Mouse (Mus musculus): ENCODE data around the gene Nhsl1.

The Nhsl1 gene

DNA sequence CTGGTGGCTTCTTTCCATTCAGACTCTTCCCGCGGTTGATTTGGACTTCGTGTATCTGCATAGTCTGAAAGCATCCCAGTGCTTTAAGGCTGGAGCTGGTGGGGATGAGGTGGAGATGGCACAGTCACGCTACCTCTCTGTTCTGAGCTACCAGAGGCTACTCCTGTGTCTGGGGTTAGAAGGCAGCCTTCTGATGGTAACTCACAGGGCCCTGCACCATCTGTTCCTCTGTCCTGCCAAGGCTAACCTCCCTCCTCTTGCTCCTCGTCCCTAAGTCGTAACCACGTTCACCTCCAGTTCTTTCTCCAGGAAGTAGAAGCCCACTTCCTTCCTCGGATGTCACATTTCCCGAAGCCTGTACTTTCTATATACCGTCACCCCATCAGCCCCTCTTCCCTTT, 171.2 kb downstream of the Nhsl1 start:
- DNase-seq (ENCODE audit: low read depth) = no peak

DNA sequence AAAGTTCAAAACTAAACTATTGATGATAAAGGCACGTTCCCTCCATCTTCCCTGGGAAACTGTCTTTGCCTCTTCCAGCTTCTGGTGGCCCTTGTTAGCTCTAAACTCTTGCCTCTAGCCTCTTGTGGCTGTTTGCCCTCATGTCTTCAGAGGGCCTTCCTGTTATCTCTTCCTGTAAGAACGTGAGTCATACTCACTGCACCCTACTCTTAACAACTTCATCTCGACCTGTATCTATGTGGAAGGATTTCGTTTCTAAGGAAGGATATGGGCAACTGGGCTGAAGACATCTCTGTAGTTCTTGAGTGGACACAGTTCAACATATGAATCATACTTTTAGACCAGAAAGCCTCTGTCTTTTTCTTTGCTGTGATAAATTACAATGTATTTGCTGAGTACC, 173.2 kb downstream of the Nhsl1 start:
- DNase-seq (ENCODE audit: low read depth) = no peak

DNA sequence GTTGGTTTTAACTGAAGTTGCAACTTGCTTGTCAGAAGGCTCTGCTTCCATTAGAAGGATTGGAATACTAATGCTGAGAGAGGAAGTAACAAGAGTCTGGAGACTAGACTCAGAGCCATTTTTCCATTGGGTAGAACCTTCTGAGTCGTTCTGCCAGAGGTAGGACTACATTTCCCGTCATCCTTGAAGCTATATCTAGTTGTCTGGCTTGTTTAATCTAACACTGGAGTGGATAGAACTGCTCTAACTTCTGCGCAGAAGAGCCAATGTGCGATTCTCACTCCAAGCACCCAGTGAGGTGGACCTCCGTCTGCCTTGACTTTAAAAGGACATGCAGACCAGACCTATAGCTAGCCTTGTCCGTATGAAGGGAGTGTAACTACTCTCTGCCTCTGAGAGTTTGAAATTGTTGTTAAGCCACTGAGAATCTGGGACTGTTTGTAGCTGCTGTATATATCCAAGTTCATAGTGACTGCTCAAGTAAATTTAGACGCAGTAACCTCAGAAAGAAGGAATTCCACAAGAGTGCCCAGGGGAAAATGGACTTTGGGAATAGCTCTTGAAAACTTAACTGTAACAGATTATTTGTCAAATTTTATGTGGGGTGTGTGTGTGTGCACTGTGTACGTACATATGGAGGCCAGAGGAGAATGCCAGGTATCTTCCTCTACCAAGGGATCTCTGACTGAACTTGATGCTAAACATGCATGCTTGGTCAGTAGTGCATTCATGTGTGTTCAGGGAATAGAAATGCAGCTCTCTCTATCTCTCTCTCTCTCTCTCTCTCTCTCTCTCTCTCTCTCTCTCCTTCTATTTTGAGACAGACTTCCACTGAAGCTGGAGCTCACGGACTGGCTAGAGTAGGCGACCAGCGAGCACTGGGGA, 174.5 kb downstream of the Nhsl1 start:
- DNase-seq (ENCODE audit: low read depth) = no peak

DNA sequence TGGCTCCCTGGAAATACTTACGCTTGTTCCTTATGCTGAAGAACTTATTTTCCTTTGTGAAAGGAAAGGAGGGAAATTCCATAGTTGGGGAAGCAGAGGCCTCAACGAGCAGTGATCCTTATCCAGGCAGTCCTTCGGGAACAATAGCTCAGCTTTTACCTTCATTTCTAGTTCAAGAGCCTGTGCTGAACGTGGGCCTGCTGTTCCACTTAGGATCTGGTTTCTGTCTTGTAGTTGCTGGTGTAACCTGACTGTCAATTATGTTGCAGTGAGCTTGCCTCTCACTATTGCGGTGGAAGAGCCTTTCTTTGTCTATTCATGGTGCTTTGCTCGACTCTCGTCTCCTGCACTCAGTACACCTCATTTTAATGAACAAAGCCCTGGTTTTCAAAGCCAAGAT, 175.5 kb downstream of the Nhsl1 start:
- DNase-seq (ENCODE audit: low read depth) = no peak

DNA sequence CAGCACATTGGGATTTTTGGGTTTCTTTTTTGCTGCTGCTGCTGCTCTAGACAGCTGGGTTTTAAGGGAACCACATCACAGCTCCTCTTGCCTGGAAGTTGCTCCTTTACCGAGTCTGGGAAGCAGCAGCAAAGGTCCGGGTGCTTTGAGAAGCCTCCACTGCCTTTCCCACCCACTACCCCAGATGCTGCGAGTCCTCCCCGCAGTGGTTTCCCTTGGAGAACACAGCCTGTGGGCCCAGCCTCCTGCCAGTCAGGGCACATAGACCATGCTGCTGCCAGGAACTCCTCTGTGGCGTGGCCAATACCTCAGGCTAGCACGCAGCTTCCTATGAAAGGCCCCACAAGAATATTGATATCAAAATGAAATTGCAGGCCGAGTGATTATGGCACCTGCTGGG, 178.3 kb downstream of the Nhsl1 start:
- no peak for DNase-seq (ENCODE audit: low read depth)

DNA sequence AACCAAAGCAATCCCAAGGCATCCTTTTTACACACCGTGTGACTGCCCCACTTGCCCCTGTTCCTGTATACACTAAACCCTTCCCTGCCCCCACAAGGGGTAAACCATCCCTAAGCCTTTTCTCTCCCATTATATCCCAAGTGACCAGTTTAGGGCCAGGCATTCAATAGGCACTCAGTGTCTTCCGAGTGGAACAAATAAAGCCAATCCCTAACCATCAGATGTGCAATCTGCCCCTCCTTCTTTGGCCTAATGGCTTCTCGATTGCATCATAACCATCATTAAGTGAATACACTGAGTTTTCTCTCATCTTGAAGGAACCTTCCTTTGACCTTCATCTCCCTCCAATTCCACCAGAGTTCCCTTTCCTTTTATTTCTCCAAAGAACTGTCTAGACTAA, 183.2 kb downstream of the Nhsl1 start:
- DNase-seq (ENCODE audit: low read depth) = no peak

DNA sequence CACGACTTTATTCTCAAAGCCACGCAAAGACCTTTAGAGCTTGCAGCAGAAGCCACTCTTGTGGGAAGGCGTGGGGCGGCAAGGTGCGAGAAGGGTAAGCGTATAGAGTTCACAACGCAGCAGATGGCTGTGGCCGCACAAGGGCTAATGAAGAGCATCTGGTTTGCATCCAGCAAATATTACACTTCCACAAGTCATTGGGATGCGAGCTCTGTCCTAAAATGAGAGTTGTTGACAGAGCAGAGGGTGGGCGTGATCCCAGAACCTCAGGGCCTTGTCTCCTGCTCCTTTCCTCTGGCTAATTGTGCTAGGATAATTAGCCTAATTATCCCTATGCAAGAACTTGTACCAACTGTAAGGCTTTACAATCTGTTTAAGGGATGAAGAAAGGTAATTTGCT, 186.9 kb downstream of the Nhsl1 start:
- DNase-seq (ENCODE audit: low read depth) = no peak

DNA sequence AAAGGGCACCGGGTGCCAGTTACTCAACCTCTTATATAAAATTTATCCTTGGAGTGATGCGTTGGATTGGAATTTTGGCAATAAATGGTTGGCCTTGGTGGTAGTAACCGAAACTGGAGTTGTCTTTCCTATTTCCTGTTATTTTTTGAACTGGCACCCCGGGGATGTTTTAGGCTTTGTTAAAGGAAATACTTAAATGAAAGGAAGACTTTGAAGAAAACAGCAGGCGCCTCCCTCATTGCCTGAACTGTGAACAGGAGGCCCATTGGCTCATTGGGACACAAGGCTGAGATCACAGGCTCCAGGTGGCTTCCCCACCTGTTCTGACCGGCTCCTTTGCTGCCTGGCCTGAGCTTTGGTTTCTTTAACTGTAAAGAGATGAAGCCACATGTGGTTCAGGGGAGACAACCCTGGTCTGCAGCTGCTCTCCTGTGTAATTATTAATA, 187.7 kb downstream of the Nhsl1 start:
- DNase-seq (ENCODE audit: low read depth) = no peak

DNA sequence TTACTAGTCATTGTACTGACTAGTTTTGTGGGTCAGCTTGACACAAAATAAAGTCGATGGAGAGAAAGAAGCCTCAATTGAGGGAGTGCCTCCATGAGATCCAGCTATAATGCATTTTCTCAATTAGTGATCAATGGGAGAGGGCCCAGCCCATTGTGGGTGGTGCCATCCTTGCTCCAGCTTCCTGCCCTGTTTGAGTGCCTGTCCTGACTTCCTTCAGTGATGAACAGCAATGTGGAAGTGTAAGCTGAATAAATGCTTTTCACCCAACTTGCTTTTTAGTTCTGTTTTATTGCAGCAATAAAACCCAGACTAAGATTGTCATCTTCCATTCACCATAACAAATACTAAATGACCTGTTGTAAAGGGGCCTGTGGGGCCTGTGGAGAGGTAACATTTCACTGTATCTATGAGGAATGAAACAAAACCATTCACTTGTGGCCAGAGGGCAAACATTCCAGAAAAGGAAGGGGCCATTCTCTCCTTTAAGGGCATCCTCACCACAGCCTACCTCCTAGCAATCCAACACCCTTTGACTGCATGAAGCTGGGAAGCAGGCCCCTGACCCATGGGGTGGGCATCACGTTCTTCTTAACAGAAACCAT, 189.2 kb downstream of the Nhsl1 start:
- DNase-seq (ENCODE audit: low read depth) = no peak

DNA sequence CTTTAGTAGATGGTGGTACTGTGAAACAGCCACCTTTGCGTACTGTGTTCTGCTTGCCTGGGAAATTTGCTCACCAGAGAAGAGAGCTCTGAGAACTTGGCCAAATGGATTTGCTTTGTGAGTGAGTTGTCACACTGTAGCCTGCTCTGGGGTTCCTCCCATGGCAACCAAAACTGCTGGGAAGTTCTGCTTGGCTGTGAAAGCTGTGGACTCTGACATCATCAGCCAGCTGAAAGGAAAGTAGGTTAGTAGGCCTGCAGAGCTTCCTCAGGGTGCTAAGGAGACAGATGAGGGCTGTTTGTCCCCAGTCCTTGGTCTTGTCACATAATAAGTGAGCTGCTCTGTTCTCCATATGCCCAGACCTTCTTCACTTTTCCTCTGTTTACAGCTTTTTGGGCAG, 189.8 kb downstream of the Nhsl1 start:
- no peak for DNase-seq (ENCODE audit: low read depth)

DNA sequence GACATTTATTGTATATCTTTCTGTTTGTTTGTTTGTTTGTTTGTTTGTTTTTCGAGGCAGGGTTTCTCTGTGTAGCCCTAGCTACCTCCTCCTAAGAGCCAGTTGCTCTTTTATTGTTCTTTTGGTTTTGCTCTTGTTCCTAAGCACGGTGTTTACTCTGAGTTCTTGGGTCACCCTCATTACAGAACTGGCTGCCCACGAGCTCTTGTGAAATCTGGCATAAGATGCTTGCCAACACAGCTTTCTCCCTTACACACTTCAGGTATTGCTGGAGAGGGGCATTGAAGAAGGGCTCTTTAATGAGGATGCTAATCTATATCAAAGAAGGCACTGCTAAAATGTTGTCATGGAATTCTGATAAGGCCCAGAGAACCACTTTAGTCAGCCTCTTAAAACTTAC, 191.9 kb downstream of the Nhsl1 start:
- no peak for DNase-seq (ENCODE audit: low read depth)

DNA sequence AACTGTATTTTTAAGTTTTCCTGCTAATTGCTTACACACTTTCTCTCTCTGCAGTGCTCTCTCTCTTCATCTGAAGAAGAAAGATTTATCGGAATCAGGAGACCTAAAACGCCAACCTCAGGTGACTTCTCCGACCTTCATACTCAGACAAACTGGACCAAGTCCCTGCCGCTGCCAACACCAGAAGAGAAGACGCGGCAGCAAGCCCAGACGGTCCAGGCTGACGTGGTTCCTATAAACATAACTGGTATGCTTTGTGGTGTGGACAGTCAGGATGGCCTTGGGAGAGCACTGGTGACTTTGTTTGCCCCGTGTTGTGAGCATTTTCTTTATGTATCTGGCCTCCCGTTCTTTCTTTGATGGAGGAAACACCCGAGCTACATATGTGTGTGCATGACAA, 192.7 kb downstream of the Nhsl1 start:
- DNase-seq (ENCODE audit: low read depth) = no peak

DNA sequence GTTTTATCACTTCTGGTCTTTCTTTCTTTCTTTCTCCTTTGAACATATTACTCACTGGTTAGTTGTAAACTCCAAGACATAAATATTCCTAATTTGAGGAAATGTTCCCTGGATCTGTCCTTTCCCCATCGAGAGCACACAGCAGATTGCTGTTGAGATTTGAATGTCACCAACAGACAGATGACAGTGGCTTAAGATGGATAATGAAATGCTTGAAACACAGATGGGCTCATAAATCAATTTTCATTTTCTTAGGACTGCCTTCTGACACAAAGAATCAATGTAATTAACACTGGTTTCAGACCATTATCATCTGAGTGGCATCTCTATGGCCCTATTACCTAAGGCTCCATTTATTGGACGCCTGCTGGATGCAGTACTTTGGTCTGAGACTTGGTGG, 203.8 kb downstream of the Nhsl1 start:
- no peak for DNase-seq (ENCODE audit: low read depth)

DNA sequence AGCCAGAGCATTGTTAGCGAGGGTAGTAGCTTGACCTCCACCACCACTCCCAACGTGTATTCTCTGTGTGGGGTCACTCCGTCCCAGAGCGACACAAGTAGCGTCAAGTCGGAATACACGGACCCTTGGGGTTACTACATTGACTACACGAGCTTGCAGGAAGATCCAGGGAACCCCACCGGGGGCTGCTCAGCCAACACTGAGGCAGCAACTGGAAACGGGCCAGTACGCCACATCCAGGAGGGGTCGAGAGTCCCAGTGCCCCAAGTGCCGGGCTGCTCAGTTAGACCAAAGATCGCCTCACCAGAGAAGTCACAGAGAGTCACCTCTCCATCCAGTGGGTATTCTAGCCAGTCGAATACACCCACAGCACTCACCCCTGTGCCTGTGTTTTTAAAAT, 206.5 kb downstream of the Nhsl1 start:
- DNase-seq (ENCODE audit: low read depth) = no peak

DNA sequence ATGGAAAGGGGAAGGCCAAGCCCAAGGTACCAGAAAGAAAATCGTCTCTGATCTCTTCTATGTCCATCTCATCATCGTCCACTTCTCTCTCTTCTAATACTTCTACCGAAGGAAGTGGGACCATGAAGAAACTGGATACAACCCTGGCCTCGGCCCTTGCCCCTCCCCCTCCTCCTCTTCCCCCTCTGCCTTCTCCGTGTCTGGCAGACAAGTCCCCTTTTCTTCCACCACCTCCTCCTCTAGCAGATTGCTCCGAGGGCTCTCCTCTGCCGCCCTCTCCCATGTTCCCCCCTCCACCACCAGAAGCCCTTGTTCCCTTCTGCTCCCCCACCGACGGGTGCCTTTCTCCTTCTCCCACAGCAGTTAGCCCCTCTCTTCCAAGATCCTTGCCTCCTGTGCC, 206.9 kb downstream of the Nhsl1 start:
- no peak for DNase-seq (ENCODE audit: low read depth)

DNA sequence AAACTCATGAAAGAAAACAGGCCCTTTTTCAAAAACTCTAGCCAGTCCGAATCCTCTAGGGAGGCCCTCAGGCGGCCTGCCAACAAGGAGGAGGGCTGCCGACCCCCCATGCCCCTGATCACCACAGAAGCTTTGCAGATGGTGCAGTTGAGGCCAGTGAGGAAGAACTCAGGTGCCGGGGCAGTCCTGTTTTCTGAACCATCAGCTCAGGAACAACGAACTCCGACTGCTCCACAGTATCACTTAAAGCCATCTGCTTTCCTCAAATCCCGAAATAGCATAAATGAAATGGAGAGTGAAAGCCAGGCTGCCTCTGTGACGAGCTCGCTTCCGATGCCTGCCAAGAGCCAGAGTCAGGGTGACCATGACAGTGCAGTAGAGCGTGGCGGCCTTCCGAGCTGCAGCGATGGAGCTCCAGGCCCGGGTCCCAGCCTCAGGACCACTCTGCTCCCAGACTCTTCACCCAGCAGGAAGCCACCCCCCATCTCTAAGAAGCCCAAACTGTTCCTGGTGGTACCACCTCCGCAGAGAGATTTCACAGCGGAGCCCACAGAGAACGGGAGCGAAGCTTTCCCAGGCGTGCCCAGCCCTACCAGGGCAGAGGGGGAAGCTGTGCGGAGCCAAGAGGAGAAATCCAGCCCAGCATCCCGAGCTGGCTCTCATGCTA, 207.5 kb downstream of the Nhsl1 start:
- DNase-seq (ENCODE audit: low read depth) = no peak

DNA sequence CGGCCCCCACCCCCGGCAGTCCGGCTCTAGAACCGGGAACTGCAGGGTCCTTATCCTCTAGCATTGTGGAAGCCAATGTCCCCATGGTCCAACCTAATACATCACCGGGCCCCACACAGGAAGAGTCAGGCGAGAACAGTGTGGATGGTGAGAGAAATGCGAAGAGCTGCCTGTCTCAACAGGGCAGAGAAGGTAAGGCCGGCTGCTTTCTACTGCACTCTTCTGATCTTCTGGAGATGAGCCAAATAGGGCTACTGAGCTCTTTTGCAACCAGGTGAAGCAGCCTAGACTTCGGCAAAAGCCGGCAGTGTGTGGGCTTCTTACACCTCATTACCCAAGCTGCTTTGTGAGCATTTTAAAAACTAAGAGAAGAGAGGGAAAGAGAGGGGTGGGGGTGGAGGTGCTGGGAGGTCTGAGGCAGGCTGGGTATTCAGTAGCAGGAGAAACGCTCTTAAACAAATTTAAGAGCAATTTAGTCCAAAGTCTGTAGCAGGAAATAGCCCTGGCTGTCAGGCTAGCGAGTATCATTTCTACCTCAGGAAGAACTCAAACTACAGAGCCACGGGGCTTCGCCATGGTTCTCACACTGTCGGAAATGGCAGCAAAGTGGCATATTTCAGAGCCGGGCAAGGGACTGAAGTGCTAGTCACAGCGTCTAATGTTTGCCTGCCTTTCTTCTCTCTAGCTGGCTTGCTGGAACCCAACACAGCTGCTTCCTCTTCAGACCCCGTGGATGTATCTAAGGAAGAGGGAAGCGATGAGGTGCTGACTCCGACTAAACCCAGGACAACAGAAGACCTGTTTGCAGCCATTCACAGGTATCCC, 208.3 kb downstream of the Nhsl1 start:
- DNase-seq (ENCODE audit: low read depth) = no peak

DNA sequence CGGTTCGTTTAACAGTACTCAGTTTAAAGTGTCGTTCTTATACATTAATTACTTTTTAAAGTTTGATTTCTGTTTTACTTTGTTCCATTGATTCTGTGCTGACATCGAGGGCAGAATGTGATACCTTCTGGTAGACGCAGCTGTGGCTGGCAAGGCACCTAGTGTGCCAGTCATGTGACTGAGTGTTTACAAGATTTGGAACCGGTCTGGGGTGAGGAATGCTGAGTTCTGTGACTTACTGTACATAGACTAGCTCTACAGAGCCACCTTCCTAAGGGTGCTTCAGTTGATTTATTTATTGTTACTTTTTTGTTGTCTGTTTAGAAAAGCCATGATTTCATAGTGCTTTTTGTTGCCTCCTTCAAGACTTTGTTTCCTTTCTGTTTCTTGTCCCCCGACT, 209.0 kb downstream of the Nhsl1 start:
- DNase-seq (ENCODE audit: low read depth) = no peak

DNA sequence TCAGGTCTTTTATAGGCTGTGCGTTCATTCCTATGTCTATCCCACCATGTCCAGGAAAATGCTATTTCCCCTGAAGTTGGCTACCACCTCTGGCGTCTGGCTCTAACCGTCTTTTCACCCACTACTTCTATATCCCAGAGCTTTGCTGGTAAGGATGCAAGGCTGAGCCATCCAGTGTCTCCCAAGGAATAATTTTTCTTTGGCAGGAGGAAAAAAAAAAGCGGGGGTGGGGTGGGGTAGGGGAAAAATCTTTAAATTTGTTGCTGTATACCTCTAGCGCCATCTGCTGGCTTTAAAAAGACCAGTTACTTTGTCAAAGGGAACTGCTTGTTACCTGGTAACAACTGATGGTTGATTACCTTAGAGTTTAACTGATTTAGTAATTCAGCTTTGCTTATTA, 209.7 kb downstream of the Nhsl1 start:
- no peak for DNase-seq (ENCODE audit: low read depth)

DNA sequence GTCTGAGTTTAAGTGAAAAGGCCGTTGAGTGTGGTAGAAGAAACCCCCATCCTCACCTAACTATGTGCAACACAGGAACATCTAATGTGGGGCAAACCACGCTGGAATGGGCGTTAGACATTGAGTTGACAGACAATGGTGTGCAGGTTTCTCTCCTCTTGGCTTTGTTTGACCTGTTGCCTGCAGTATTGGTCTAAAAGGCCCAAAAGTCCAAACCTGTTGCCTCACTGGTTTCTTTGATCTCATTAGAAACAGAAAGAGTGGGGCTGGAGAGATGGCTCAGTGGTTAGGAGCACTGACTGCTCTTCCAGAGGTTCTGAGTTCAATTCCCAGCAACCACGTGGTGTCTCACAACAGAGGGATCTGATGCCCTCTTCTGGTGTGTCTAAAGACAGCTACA, 210.4 kb downstream of the Nhsl1 start:
- no peak for DNase-seq (ENCODE audit: low read depth)

DNA sequence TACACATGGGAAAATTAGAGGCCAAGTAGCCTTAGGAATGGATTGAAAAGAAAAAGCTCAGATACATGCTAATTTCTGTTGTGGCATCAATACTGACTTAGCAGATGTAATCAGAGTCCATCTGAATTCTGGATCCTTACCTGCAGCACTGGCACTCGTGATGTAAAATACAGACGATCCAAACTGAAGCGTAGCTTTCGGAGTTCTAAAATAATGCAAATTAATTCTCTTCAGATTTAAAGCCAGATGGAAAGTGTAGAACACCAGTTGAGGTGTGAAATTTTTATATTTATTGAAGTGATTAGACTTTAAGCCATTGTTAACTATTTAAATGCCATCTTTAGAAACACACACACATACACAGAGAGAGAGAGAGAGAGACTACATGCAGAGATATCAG, 211.4 kb downstream of the Nhsl1 start:
- DNase-seq (ENCODE audit: low read depth) = no peak

DNA sequence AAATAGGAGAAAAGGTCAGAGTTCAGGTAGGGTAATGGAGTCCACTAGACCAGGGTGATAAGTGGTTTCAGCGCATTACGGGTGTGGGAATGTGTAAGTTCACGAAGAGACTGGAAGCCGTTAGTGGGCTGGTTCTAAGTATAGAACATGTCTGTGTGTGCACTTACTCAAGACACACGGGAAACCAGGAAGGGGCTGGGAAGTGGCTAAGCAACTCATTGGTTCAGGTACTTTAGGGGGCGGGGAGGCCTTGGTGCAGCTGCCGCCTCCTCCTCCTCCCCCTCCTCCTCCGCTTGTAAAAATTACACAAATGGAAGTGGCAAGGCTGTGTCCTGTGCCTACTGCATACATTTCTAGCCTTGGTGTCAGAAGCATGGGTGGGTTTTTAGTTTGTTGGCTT, 213.5 kb downstream of the Nhsl1 start:
- DNase-seq (ENCODE audit: low read depth) = no peak
